Mouse (Mus musculus) thymus, postnatal 0 days (tissue): ENCODE data around the gene Prrc2a. TPM values are rescaled to one million over a fixed set of nuclear protein-coding genes. Genes with fewer than 3 reads are reported as not detected.

Source experiments
- DNase-seq: peaks from one replicate; pipeline ENCODE4 v3.0.0-alpha.2; 2015; ENCODE audit warnings: low spot score
- polyA plus RNA-seq: library from polyadenylated mRNA; unstranded; fragments of >200 nt; fragmentation: Nextera tagmentation; extraction: Ambion mirVana; gene quantifications from 2 replicates; pipeline ENCODE4 v1.2.1, GENCODE M21; 2015

Gene Prrc2a
- polyA plus RNA-seq, 1 experiment from 2014 or later, result 113 TPM

DNA sequence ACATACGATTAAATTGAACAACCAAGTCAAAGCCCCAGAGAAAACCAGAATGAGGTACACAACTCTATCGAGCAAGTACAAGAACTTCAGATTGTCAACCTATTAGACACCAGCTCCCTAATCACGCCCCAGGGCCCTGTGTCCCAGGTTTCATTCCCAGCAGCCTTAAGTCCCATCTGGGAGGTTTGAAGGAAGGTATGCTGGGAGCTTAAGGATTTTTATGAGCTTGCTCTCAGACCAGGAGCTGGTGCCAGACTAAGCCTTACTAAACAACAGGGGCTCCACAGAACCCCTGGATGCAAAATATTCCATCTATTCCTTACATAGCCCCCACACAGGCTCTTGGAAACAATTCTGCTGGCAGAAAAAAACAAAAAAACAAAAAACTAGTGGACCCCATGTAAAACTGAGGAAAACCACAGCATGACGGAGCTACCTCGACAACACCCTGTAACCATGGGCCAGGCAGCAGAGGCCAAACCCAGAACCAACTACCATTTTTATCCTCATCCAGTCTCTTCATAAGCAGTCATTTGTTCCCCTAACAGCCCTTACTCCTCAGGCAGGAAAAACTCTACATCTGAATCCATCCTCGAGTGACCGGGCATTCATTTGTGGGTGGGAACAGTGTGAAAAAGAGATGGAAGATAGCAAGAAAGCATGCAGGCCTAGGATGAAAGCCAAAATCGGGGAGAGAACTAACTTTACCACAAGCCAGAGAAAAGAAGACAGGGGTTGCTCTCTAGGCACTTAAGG is 1.2 kb downstream of the Prrc2a start:
- DNase-seq, result no peak

DNA sequence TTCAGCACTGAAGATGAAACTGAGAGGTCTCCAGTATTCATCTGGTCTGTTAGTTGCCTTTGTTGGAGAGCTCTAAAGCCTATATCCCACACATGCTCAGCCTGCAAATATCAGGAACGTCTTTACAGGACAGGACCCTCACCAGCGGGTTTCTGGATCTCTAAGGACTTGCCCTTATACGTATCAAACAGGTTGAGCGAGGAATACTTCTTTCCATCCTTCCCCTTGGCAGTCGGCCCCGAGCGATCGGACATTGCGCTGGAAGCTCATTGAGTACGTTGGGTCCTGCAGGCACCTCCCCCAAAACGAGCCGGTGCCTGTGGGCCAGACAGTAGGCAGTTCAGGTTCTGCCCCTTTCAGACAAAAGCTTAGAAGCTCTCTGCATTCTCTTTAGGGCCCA is 2.0 kb downstream of the Prrc2a start:
- DNase-seq, result no peak

DNA sequence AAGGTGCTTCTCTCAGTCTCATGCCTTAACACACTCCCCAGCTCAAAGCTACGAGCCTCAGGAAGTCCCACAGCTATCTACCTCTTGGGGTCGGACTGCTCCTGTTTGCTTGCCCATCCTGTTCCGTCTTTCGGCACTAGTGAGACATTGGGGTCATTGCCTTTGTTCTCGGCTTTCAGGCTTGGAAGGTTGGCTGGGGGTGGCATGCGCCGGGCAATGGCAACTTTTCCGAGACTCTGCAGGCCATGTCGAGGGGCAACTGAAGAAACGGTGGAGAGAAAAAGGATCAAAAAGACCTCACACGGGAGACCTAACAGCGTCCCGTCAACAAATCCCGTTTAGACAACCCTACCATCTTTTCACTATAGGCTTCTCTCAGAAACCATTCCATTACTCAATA is 2.6 kb downstream of the Prrc2a start:
- no peak for DNase-seq

DNA sequence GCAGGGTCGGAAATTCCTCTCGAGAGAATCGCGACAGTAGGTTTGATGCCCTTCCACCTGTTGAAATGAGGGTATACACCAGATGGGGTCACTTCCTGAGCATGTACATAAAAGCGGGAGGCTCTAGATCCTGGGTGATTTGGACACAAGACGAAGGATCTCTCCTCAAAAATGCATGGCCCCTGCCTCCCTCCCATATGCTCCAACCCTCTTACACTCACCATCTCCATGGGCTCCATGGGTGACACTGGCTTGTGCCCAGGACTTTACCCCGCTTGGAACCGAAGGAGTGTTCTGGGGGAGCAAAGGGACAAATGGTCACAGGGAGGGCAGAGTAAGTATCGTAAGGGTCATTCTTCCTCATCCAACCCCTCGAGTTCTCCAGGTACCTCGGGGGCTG is 3.3 kb downstream of the Prrc2a start:
- DNase-seq, result no peak

DNA sequence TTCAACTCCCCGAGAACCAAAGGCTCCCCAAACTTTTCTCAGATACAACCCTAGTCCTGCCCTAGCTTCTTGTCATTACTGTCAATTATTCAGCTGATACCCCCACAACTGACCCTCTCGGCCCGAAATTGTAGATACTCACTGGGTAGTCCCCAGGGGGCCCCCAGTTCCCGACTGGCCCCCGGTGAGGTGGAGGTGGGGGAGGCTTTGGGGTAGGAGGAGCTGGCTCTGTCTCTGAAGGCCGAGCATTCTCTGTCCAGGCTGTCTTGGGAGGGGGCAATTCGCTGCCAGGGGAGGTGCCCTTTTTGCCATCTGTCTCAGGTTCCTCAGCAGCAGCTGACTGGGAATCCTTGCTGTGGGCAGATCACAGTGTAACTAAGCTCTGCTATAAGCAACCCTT is 5.1 kb downstream of the Prrc2a start:
- DNase-seq, result no peak

DNA sequence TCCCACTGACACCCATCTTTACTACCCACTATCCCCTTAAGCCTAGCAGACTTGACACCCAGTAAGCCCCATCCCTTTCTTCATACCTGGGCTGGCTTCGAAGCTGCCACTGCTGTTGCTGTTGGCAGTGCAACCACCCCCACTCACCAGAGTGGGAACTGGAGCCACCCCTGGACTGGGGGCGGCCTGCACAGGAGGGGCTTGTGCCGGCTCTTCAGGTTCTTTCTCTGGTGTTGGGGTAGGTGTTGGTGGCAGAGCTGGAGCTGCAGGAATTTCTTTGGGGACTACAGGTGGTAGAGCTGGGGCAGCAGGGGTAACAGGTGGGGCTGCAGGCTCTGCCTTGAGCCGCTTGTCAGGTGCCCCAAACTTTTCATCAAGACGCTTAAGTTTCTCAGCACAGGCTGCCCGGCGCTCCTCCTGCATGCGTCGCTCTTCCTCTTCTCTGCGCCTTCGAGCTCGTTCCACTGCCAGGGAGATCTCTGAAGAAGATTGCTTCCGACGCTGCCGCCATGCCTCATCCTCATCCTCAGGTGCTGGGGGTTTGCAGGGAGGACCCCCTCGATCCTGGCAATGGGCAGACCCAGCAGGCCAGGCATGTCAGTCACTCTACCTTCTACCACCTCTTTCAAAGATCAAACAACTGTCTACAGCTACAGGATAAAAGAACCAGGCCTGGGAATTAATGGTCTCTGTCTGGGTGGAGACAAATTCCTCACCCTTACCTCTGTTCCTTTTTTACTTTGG is 5.7 kb downstream of the Prrc2a start:
- no peak for DNase-seq

DNA sequence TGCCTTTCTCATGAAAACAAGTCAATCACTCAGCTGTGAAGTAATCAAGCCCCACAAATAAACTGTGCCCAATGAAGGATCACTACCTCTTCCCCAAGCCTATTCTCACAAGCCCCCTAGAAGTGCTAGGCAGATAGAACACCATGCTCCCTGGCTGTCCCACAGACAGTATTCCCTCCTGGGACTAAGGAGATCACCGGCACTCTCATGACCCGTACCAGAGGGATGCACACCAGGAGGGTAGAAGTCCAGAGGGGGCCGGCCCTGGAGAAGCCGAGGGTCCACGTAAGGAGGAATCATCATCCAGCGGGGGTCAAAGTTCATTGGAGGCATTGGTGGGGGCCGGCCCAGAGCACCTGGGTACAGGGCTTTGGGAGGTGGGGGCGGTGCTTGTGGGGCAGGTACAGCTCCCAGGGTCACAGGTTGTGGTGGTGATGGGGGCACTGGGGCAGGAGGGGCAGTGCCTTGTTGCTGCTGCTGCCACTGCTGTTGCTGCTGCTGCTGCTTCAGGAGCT is 7.0 kb downstream of the Prrc2a start:
- DNase-seq, result no peak

DNA sequence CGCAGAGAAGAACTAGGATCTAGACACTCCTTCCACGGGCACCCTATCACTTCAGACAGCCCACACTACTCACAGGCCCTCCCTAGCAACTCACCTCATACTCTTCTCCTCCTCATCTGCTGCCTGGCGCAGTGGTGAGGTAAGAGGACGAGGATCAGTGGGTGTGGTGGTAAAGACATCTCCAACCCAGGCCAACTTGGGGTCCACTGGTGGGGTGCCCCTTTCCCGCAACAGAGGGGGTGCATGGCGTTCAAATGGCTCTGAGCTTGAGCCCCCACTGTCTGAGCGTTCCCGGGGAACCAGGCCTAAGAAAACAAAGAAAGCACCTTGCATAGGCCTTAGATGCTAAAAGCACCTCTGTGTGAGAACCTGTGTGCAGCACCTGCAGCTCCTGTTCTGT is 7.4 kb downstream of the Prrc2a start:
- DNase-seq, result no peak

DNA sequence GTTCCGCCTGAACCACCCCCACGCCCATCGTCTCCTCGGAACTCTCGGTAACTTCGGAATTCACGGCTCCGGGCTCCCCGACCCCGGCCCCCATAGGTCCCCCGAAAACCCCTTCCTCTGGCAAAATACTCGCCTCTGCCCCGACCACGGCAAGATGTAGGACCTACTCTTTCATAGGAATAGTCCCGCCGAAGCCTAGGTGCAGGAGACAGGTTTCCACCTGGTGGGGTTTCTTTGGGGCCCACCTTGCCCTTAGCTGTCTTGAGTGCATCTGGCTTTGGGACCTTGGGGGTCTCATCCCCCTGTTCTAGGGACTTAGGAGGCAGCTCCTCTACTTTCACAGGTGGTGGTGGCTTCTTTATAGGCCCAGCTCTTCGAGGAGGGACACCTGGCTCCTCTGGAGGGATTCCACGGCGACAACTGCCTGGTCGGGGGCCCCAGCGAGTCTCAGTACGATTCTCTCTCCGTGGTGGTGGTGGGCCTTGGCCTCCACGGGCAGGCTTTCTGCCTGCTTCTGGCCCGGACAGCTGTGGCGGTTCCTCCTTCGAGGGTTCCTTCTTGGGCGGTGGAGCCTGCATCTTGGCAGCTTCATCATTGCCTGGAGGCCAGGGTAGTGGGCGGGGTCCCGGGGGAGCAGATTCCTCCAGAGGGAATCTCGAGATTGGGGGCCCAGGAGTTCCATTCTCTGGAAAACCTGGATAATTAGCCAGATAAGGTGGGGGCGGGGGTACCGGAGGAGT is 8.1 kb downstream of the Prrc2a start:
- no peak for DNase-seq

DNA sequence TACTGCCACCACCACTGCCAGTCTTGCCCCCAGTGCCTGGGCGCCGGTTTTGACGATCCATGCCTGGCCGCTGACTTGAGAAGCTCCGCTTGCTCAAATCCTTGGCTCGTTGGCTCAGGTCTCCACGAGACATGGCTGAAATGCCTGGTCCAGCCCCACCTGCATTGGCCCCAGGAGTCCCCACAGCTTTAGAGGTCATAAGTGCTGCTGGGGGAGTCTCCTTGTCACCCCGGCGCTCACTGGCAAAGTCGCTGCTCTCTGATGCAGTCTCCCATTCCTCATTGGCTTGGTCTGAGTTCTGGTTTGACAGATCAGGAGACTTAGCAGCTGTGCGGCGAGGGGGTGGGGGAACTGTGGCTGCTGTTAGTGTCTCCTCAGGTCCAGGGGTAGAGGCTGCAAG is 9.2 kb downstream of the Prrc2a start:
- no peak for DNase-seq

DNA sequence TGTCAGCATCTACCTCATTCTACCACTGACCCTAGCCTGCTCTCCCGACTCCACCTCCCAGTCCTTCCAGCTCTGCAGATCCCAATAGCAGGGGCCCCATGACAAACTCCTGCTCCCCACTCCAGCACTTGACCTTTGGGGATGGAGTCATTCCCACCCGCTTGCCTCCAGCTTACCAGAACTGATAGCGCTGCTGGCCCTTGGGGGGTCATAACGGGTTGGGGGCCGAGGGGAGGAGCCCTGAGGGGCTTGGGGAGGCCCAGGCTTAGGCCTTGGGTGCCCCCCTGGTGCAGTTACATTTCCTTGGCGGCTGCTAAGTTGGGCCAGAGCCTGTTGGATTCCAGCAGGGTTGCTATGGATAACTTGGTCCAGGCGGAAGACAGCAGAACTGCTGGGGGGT is 10.1 kb downstream of the Prrc2a start:
- no peak for DNase-seq

DNA sequence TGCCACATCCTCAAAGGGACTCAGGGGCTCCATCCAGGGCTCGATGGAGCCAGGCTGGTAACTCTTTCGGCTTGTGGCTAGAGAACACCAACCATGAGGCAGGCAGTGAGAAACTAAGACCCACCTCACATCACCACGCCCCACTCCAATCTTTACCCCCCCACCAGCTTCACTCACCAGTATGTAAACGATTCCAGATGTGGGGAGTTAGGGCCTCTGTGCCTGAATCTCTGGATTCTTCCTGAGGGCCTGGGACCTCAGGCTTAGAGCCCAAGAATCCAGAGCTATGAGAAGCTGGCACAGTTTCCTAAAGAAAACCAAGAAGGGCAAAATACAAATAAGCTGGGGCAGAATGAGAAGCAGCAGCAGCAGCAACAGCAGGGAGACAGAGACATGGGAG is 10.8 kb downstream of the Prrc2a start:
- DNase-seq, result no peak

DNA sequence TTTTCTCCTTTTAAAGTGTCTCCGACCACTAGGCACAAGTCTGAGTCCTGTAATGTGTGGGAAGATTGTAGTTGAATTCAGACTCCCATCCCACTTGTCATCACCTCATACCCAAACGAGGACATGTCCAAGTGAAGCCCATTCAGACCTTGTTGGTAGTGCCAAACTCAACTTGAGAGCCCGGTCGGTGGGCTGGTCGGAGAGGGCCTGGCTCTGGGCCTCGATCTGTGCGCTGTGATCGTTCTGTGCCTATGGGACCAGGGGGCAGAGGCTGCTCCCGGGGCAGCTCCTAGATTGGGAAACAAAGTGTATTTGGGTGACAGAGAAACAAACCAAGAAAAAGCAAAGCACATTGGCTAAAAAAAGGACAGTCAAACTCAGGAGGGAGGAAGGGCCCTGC is 11.6 kb downstream of the Prrc2a start:
- no peak for DNase-seq

DNA sequence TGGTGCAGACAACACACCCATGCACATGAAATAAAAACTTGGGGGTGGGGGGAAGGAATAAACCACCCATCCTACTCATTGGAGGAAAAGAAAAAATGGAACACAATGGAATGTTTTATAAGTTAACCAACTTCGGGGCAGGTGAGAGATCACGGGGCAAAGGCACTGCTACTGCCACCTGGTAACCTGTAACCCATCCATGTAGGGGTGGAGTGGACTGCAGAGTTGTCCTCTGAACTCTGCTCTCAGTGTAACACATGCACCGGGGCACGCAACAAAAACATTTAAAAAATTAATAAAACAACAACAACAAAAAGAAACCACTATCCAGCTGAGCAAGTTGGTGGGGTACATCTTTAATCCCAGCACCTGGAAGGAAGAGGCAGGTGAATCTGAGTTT is 12.6 kb downstream of the Prrc2a start:
- DNase-seq, result no peak

DNA sequence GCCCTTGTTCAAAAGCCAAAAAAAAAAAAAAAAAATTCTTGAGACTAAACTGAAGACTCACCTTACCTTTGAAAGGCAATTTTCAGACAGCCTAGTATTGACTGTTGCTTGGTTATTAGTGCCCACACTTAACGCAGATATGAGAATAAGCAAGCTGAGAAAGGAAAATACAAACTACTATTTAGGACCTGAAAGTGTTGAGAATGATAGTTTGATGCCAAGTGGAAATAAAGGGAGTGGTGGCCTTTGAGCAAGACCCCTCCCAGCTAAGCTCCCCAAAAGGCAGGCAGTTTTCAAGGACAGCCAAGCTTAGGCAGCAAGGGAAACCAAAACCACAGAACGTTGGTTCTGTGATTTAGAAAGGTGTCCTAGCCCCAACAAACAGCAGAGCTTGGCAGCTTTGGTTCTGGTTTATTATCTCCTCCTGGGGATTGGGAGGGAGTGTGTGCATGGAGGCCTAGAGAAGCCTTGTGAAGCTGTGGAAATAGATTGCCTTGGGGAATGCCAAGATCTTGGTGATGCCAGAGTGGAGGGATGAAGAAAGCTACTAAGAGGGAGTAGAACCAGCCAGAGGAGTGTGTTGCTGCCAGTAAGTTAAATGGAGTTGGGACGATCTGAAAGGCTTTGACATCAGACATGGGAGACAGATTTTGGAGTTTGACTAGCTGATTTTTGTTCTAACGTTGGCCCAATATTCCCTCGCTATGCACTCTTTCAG is 16.6 kb downstream of the Prrc2a start:
- no peak for DNase-seq

DNA sequence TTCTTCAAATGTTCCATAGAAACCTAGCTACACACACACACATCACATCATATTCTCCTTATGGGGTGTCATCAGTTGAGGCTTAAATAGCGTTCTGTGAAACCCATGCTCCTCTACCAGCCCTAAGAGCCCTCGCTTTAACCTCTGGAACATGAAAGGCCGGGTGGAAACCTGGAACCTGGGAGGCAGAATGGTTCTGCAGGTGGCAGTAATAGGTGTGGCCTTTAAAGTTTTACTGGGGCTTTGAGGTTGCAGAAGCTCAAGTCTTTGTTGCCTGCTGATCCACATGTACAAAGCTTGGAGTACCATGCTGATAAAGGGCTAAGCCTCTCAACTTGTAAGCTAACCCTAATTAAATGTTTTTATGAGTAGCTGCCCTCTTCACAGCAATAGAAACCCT is 17.3 kb downstream of the Prrc2a start:
- no peak for DNase-seq

DNA sequence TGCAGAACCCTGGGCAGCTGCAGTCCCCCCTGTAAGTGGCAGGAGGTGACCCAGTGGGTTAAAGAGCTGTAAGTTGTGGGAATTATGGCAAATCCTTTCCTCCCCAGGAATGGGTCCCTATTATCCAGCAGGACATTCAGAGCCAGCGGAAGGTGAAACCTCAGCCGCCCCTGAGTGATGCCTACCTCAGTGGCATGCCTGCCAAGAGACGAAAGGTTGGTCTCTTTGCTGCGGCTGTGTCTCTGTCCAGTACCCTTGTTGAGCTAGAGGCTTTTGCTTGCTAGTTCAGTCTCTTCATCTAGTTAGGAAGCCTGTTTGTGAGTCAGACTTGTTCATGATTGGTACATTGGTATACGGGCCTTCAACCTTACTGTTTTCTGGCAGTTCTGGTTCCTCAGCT is 18.6 kb downstream of the Prrc2a start:
- DNase-seq, result no peak

DNA sequence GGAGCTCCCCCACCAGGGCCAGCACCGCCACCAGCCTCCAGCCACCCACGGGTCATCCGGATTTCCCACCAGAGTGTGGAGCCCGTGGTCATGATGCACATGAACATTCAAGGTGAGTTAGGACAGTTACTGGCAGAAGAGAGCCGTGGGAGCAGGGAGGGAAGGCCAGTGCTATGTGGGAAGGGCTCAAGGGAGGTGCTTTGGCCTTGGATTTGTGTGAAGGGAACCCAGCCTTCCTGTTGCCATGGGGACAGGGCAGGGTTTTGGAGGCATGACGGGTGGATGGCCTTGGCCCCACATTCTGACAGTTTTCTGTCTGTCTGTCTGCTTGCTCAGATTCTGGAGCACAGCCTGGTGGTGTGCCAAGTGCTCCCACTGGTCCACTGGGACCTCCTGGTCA is 22.7 kb downstream of the Prrc2a start:
- no peak for DNase-seq

DNA sequence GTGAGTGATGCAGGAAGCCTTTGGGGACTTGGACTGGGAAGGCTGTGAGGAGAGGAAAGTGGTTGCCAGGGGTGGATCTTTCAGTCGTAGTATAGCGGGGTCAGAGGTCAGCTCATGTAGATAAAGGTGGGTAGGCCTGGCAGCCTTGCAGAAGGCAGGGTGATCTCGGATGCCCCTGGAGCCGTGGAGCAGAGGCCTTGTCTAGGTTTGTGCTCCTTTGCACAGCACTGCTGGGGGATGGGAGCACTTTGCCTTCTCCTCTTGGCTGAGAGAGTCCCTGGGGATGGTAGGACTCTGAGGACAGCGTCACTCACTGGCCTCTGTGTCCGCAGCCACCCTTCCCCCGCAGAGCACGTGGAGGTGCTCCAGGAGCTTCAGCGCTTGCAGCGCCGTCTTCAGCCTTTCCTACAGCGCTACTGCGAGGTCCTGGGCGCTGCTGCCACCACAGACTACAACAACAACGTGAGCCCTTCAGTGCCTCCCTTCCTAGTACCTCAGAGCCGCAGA is 24.2 kb downstream of the Prrc2a start:
- no peak for DNase-seq

DNA sequence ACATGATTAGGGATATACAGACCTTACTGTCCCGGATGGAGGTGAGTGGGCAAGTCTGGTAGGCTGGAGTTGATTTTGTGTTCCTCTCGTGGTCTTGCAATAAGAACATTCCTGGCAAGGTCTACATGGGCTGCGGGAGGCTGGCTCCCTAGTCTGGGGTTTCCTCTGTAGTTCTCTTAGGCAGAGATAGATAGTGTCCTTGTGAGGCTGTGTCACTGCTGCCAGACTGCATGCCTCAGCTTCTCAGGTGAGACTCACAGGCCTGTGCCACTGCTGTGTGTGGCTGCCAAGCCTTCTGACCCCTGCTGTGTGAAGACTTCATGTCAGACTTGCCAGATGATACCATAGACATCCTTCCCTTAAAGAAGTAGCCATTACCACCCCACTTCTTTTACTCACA is 25.4 kb downstream of the Prrc2a start:
- DNase-seq, result no peak

DNA sequence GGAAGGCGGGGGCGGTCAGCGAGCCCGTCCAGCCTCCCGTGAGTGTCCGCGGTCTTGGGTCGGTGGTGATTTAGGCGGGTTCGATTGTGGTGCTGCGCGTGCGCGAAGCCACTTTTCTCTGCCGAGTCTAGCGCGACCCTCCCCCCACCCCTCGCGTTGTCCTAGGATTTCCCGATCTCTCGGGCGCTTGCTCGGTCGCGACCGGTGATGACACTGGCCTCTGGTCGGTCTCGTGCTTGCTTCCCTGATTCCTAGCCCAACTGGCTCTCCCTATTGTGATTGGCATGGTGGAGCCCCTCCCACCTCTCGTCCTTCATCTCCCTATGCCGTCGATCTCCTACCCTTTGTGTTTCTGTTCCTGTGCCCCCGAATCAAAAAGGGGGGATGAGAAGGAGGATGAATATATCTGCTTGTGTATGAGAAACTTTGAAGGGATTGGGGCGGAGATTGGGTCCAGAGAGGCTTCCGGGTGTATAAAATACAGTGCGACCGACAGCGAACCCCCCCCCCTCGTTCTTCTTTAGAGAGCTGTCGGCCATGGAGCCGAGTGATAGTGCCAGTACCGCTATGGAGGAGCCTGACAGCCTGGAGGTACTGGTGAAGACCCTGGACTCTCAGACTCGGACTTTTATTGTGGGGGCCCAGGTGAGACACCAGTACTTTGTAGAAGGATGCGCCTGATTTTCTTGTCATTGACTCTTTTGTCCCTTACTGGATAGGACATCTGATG is 28.9 kb downstream of the Prrc2a start:
- DNase-seq, result peak; percentile 38
